Comparison of ENCODE assay signal across 1 mouse cellular context in genomic region chr15:78564764-78565435, GRCm38 (mm10).
TF ChIP-seq lines count a peak whose summit lies in the region.

No protein-coding gene starts in this region.

TF ChIP-seq in CH12.LX, 34 proteins besides CTCF, POLR2A, EP300 and RAD21:
- TF ChIP-seq TBP (conservative IDR thresholded peaks at IDR 0.05; ENCODE audit: low read depth, low read length) (no peak), SIN3A (IDR thresholded peaks at IDR 0.05; ENCODE audit: low read length) (no peak), TCF12 (IDR thresholded peaks at IDR 0.05; ENCODE audit: low read depth, low read length) (no peak), HCFC1 (IDR thresholded peaks at IDR 0.05; ENCODE audit: low read depth, low read length) (no peak), E2F4 (IDR thresholded peaks at IDR 0.05; ENCODE audit: insufficient replicate concordance, low read depth, low read length) (no peak), MEF2A (IDR thresholded peaks at IDR 0.05; ENCODE audit: borderline replicate concordance, low read depth, low read length) (no peak), NRF1 (IDR thresholded peaks at IDR 0.05; ENCODE audit: low read depth, low read length) (no peak), MAX (IDR thresholded peaks at IDR 0.05; ENCODE audit: low read length) (no peak)
